Mouse (Mus musculus) layer of hippocampus, postnatal 10 days (tissue): ENCODE measurements around the gene Tmem267. TPM values are rescaled to one million over a fixed set of nuclear protein-coding genes. Genes with fewer than 3 reads are reported as not detected.
"Not testable (repeated sequence)": the region's sequence is repeated elsewhere in the genome, so short reads cannot be mapped to it uniquely, and the experiment has no call there.

Experiments
- DNase-seq, 2 experiments: peaks; one replicate each; pipeline ENCODE4 v3.0.0; 2021; ENCODE audit warnings: low spot score in 2 of 2
- long read RNA-seq: library from polyadenylated mRNA; stranded (forward); transcript quantifications from one replicate; pipeline ENCODE4 v2.0.0, GENCODE M21; 2023
- total RNA-seq, 2 experiments: library from RNA; stranded (reverse); gene quantifications; 2 replicates each; pipeline ENCODE4 v1.2.3; 2021

Tmem267 gene
- total RNA-seq, result 10 to 100 TPM; 27.0 to 37.8 TPM
- long read RNA-seq, partial matches to known transcripts, result 0 of 22 reads
- long read RNA-seq, other reads (novel, unspliced or antisense), result 18 of 22 reads

- DNase-seq, result peak; percentile 81 to 91
Measured at GRCm38 (mm10) chr13:119487880-119488580, at the start of gene Tmem267, which contains the start of gene 3110070M22Rik. TSS of gene Tmem267 (plus strand) at chr13:119488039. TSS of gene 3110070M22Rik (minus strand) at chr13:119488383.

- DNase-seq, result no peak
Measured at GRCm38 (mm10) chr13:119442244-119442643, 45.6 kb upstream of the Tmem267 start.

GRCm38 (mm10) chr13:119453563-119453962 is 34.3 kb upstream of the Tmem267 start:
- no peak for DNase-seq

- DNase-seq, result no peak
Measured at GRCm38 (mm10) chr13:119455082-119455481, 32.8 kb upstream of the Tmem267 start.

- no peak for DNase-seq
Measured at GRCm38 (mm10) chr13:119456342-119456741, 31.5 kb upstream of the Tmem267 start.

- DNase-seq, result no peak
Measured at GRCm38 (mm10) chr13:119461900-119462595, 25.8 kb upstream of the Tmem267 start.

- DNase-seq, result peak; percentile 85 to 87
Measured at GRCm38 (mm10) chr13:119462596-119463560, 25.0 kb upstream of the Tmem267 start, which contains the start of gene 4833420G17Rik. TSS of gene 4833420G17Rik (plus strand) at chr13:119462768.

- no peak for DNase-seq
Measured at GRCm38 (mm10) chr13:119476631-119477030, 11.2 kb upstream of the Tmem267 start.

- no peak for DNase-seq
Measured at GRCm38 (mm10) chr13:119477789-119478188, 10.1 kb upstream of the Tmem267 start.

- DNase-seq, result no peak
Measured at GRCm38 (mm10) chr13:119487354-119487753, 485 bp upstream of the Tmem267 start.

GRCm38 (mm10) chr13:119492083-119492482 is 4.2 kb downstream of the Tmem267 start:
- not testable (repeated sequence) for DNase-seq

GRCm38 (mm10) chr13:119494938-119495337 is 7.1 kb downstream of the Tmem267 start:
- not testable (repeated sequence) for DNase-seq

GRCm38 (mm10) chr13:119596321-119597211 is 108.7 kb downstream of the Tmem267 start:
- not testable (repeated sequence) for DNase-seq

- not testable (repeated sequence) for DNase-seq
Measured at GRCm38 (mm10) chr13:119598466-119598865, 110.6 kb downstream of the Tmem267 start.

- DNase-seq, result peak in 1 of 2 experiments; percentile 21
Measured at GRCm38 (mm10) chr13:119599066-119599465, 111.2 kb downstream of the Tmem267 start.

GRCm38 (mm10) chr13:119599498-119599897 is 111.7 kb downstream of the Tmem267 start:
- DNase-seq, result not testable (repeated sequence)

GRCm38 (mm10) chr13:119600166-119600565 is 112.3 kb downstream of the Tmem267 start:
- peak; percentile 30 to 35 for DNase-seq

GRCm38 (mm10) chr13:119602688-119603331 is 115.0 kb downstream of the Tmem267 start:
- peak; percentile 21 to 56 for DNase-seq

- not testable (repeated sequence) for DNase-seq
Measured at GRCm38 (mm10) chr13:119603890-119604289, 116.1 kb downstream of the Tmem267 start.
